Mouse (Mus musculus) heart, postnatal 0 days (tissue): Measurements from ENCODE around the gene Epn2.

Source experiments
- CTCF ChIP-seq: IDR thresholded peaks from 2 replicates; pipeline ENCODE4 v1.5.1; 2016; ENCODE audit warnings: antibody characterized with exemption, control low read depth, low read depth
- EP300 ChIP-seq: IDR thresholded peaks from 2 replicates; pipeline ENCODE4 v1.6.1; 2016; ENCODE audit warnings: antibody characterized with exemption, low read depth

DNA sequence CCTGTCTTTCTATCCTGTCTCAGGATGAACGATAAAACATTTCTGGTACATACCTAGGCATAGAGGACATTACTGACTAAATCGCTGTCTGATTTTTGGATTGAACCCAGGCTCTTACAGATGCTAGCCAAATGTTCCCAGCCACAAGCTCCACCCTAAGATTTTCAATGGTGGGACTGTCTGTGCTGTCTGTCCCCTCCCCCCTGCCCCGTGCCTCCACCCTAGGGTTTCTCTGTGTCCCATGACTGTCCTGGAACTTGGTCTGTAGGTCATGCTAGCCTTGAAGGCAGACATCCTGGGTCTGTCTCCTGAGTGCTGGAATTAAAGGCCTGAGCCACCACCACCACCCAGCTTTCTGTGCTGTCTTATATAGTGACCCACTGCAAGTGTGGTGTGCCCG lies 5.3 kb upstream of the Epn2 start:
- TF ChIP-seq CTCF = no peak
- TF ChIP-seq EP300 = no peak
